Mouse (Mus musculus) hindbrain, embryonic 12.5 days (tissue): ENCODE measurements around the gene Hebp2. TPM values are rescaled to one million over a fixed set of nuclear protein-coding genes. Genes with fewer than 3 reads are reported as not detected.

Source experiments
- ATAC-seq: fragments of 200-750 bp; cut with Nextera tagmentation; 2 replicates; pipeline ENCODE4 v1.8.0; 2017; ENCODE audit warnings: moderate TSS enrichment; ENCODE audit not compliant: low FRiP score
- H3K27ac ChIP-seq: fragments of 300-500 bp; sonication (generic); 2 replicates; pipeline ENCODE4 v1.5.1; 2016; ENCODE audit warnings: mild to moderate bottlenecking
- H3K27me3 ChIP-seq: fragments of 300-500 bp; sonication (generic); 2 replicates; pipeline ENCODE4 v1.6.1; 2016; ENCODE audit warnings: mild to moderate bottlenecking
- H3K36me3 ChIP-seq: fragments of 300-500 bp; sonication (generic); 2 replicates; pipeline ENCODE4 v1.6.1; 2016; ENCODE audit warnings: mild to moderate bottlenecking
- H3K4me1 ChIP-seq: fragments of 300-500 bp; sonication (generic); 2 replicates; pipeline ENCODE4 v1.6.1; 2016
- H3K4me2 ChIP-seq: fragments of 300-500 bp; sonication (generic); replicated peaks from 2 replicates; pipeline ENCODE4 v1.6.1; 2016; ENCODE audit warnings: mild to moderate bottlenecking
- H3K4me3 ChIP-seq: fragments of 300-500 bp; sonication (generic); 2 replicates; pipeline ENCODE4 v1.5.1; 2016; ENCODE audit warnings: mild to moderate bottlenecking
- H3K9ac ChIP-seq: fragments of 300-500 bp; sonication (generic); 2 replicates; pipeline ENCODE4 v1.6.1; 2016; ENCODE audit warnings: mild to moderate bottlenecking, moderate library complexity
- H3K9me3 ChIP-seq: fragments of 300-500 bp; sonication (generic); replicated peaks from 2 replicates; pipeline ENCODE4 v1.6.1; 2016; ENCODE audit warnings: mild to moderate bottlenecking
- WGBS: fragments of 180-500 bp; shearing (Covaris S2); methylation state at CpG from one replicate; pipeline ENCODE4 v1.1.7; 2016; 5-methylcytosine and 5-hydroxymethylcytosine counted together
- polyA plus RNA-seq: library from polyadenylated mRNA; unstranded; fragments of >200 nt; fragmentation: Nextera tagmentation; extraction: Ambion mirVana; gene quantifications from 2 replicates; pipeline ENCODE4 v1.2.1, GENCODE M21; 2016

Hebp2 gene
- polyA plus RNA-seq, 1 experiment from 2014 or later, result 15.4 TPM

DNA sequence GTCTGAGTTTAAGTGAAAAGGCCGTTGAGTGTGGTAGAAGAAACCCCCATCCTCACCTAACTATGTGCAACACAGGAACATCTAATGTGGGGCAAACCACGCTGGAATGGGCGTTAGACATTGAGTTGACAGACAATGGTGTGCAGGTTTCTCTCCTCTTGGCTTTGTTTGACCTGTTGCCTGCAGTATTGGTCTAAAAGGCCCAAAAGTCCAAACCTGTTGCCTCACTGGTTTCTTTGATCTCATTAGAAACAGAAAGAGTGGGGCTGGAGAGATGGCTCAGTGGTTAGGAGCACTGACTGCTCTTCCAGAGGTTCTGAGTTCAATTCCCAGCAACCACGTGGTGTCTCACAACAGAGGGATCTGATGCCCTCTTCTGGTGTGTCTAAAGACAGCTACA, 16.7 kb downstream of the Hebp2 start:
- 86% methylated on average over 4 of the region's 4 CpGs for WGBS
- ATAC-seq, result no peak

DNA sequence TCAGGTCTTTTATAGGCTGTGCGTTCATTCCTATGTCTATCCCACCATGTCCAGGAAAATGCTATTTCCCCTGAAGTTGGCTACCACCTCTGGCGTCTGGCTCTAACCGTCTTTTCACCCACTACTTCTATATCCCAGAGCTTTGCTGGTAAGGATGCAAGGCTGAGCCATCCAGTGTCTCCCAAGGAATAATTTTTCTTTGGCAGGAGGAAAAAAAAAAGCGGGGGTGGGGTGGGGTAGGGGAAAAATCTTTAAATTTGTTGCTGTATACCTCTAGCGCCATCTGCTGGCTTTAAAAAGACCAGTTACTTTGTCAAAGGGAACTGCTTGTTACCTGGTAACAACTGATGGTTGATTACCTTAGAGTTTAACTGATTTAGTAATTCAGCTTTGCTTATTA, 17.4 kb downstream of the Hebp2 start:
- no peak overlapping the region for H3K4me2 ChIP-seq
- H3K27ac ChIP-seq, result no peak overlapping the region
- peaks cover 22% of the 10 kb centered on the region for H3K4me1 ChIP-seq
- no peak for ATAC-seq
- no peaks in the 10 kb centered on the region for H3K27me3 ChIP-seq
- 56% methylated on average over 5 of the region's 5 CpGs for WGBS
- H3K36me3 ChIP-seq, result peaks cover 38% of the 10 kb centered on the region
- H3K9ac ChIP-seq, result no peak overlapping the region
- H3K9me3 ChIP-seq, result no peaks in the 10 kb centered on the region
- H3K4me3 ChIP-seq, result no peak overlapping the region

More for the DNA sequence above, 16.7 kb downstream of the Hebp2 start:
- H3K4me2 ChIP-seq, result no peak overlapping the region
- no peak overlapping the region for H3K4me3 ChIP-seq
- H3K27me3 ChIP-seq, result no peaks in the 10 kb centered on the region
- H3K36me3 ChIP-seq, result peaks cover 32% of the 10 kb centered on the region
- H3K27ac ChIP-seq, result no peak overlapping the region
- no peak overlapping the region for H3K9ac ChIP-seq
- no peaks in the 10 kb centered on the region for H3K9me3 ChIP-seq
- peaks cover 22% of the 10 kb centered on the region for H3K4me1 ChIP-seq

DNA sequence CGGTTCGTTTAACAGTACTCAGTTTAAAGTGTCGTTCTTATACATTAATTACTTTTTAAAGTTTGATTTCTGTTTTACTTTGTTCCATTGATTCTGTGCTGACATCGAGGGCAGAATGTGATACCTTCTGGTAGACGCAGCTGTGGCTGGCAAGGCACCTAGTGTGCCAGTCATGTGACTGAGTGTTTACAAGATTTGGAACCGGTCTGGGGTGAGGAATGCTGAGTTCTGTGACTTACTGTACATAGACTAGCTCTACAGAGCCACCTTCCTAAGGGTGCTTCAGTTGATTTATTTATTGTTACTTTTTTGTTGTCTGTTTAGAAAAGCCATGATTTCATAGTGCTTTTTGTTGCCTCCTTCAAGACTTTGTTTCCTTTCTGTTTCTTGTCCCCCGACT, 18.1 kb downstream of the Hebp2 start:
- no peak overlapping the region for H3K27ac ChIP-seq
- peaks cover 22% of the 10 kb centered on the region for H3K4me1 ChIP-seq
- H3K4me3 ChIP-seq, result no peak overlapping the region
- no peaks in the 10 kb centered on the region for H3K9me3 ChIP-seq
- no peak overlapping the region for H3K9ac ChIP-seq
- ATAC-seq, result no peak
- no peak overlapping the region for H3K4me2 ChIP-seq
- 76% methylated on average over 7 of the region's 7 CpGs for WGBS
- H3K27me3 ChIP-seq, result no peaks in the 10 kb centered on the region
- H3K36me3 ChIP-seq, result peaks cover 38% of the 10 kb centered on the region

DNA sequence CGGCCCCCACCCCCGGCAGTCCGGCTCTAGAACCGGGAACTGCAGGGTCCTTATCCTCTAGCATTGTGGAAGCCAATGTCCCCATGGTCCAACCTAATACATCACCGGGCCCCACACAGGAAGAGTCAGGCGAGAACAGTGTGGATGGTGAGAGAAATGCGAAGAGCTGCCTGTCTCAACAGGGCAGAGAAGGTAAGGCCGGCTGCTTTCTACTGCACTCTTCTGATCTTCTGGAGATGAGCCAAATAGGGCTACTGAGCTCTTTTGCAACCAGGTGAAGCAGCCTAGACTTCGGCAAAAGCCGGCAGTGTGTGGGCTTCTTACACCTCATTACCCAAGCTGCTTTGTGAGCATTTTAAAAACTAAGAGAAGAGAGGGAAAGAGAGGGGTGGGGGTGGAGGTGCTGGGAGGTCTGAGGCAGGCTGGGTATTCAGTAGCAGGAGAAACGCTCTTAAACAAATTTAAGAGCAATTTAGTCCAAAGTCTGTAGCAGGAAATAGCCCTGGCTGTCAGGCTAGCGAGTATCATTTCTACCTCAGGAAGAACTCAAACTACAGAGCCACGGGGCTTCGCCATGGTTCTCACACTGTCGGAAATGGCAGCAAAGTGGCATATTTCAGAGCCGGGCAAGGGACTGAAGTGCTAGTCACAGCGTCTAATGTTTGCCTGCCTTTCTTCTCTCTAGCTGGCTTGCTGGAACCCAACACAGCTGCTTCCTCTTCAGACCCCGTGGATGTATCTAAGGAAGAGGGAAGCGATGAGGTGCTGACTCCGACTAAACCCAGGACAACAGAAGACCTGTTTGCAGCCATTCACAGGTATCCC, 18.8 kb downstream of the Hebp2 start:
- H3K4me3 ChIP-seq, result no peak overlapping the region
- peak overlapping the region; percentile 52 for H3K27ac ChIP-seq
- peaks cover 22% of the 10 kb centered on the region for H3K4me1 ChIP-seq
- no peak overlapping the region for H3K4me2 ChIP-seq
- 74% methylated on average over 20 of the region's 20 CpGs for WGBS
- no peaks in the 10 kb centered on the region for H3K27me3 ChIP-seq
- no peak for ATAC-seq
- no peak overlapping the region for H3K9ac ChIP-seq
- H3K36me3 ChIP-seq, result peaks cover 38% of the 10 kb centered on the region
- H3K9me3 ChIP-seq, result no peaks in the 10 kb centered on the region

DNA sequence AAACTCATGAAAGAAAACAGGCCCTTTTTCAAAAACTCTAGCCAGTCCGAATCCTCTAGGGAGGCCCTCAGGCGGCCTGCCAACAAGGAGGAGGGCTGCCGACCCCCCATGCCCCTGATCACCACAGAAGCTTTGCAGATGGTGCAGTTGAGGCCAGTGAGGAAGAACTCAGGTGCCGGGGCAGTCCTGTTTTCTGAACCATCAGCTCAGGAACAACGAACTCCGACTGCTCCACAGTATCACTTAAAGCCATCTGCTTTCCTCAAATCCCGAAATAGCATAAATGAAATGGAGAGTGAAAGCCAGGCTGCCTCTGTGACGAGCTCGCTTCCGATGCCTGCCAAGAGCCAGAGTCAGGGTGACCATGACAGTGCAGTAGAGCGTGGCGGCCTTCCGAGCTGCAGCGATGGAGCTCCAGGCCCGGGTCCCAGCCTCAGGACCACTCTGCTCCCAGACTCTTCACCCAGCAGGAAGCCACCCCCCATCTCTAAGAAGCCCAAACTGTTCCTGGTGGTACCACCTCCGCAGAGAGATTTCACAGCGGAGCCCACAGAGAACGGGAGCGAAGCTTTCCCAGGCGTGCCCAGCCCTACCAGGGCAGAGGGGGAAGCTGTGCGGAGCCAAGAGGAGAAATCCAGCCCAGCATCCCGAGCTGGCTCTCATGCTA, 19.6 kb downstream of the Hebp2 start:
- peaks cover 22% of the 10 kb centered on the region for H3K4me1 ChIP-seq
- peak; percentile 36; the same call in 1 of the 2 replicates for ATAC-seq
- no peak overlapping the region for H3K4me3 ChIP-seq
- H3K4me2 ChIP-seq, result no peak overlapping the region
- H3K27ac ChIP-seq, result peak overlapping the region; percentile 52; the same call in 1 of the 2 replicates
- no peaks in the 10 kb centered on the region for H3K27me3 ChIP-seq
- H3K9ac ChIP-seq, result no peak overlapping the region
- H3K9me3 ChIP-seq, result no peaks in the 10 kb centered on the region
- H3K36me3 ChIP-seq, result peaks cover 31% of the 10 kb centered on the region
- WGBS, result 70% methylated on average over 22 of the region's 22 CpGs

DNA sequence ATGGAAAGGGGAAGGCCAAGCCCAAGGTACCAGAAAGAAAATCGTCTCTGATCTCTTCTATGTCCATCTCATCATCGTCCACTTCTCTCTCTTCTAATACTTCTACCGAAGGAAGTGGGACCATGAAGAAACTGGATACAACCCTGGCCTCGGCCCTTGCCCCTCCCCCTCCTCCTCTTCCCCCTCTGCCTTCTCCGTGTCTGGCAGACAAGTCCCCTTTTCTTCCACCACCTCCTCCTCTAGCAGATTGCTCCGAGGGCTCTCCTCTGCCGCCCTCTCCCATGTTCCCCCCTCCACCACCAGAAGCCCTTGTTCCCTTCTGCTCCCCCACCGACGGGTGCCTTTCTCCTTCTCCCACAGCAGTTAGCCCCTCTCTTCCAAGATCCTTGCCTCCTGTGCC, 20.1 kb downstream of the Hebp2 start:
- peak overlapping the region; percentile 6; the same call in 1 of the 2 replicates for H3K27ac ChIP-seq
- peaks cover 29% of the 10 kb centered on the region for H3K36me3 ChIP-seq
- peaks cover 22% of the 10 kb centered on the region for H3K4me1 ChIP-seq
- no peak overlapping the region for H3K4me3 ChIP-seq
- no peak overlapping the region for H3K4me2 ChIP-seq
- no peaks in the 10 kb centered on the region for H3K27me3 ChIP-seq
- ATAC-seq, result peak; percentile 17; the same call in 1 of the 2 replicates
- WGBS, result 48% methylated on average over 9 of the region's 9 CpGs
- H3K9ac ChIP-seq, result no peak overlapping the region
- H3K9me3 ChIP-seq, result no peaks in the 10 kb centered on the region

DNA sequence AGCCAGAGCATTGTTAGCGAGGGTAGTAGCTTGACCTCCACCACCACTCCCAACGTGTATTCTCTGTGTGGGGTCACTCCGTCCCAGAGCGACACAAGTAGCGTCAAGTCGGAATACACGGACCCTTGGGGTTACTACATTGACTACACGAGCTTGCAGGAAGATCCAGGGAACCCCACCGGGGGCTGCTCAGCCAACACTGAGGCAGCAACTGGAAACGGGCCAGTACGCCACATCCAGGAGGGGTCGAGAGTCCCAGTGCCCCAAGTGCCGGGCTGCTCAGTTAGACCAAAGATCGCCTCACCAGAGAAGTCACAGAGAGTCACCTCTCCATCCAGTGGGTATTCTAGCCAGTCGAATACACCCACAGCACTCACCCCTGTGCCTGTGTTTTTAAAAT, 20.6 kb downstream of the Hebp2 start:
- 0 out of 2 replicates have a peak, but pooled peaks have one; percentile 15 for ATAC-seq
- Histone ChIP-seq H3K4me3 (no peak overlapping the region), H3K9me3 (no peaks in the 10 kb centered on the region), H3K27ac (no peak overlapping the region), H3K4me1 (peaks cover 22% of the 10 kb centered on the region), H3K4me2 (no peak overlapping the region), H3K27me3 (no peaks in the 10 kb centered on the region), H3K9ac (no peak overlapping the region), H3K36me3 (peaks cover 29% of the 10 kb centered on the region)
- WGBS, result 72% methylated on average over 15 of the region's 15 CpGs

DNA sequence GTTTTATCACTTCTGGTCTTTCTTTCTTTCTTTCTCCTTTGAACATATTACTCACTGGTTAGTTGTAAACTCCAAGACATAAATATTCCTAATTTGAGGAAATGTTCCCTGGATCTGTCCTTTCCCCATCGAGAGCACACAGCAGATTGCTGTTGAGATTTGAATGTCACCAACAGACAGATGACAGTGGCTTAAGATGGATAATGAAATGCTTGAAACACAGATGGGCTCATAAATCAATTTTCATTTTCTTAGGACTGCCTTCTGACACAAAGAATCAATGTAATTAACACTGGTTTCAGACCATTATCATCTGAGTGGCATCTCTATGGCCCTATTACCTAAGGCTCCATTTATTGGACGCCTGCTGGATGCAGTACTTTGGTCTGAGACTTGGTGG, 23.3 kb downstream of the Hebp2 start:
- Histone ChIP-seq H3K4me1 (peaks cover 26% of the 10 kb centered on the region), H3K4me2 (no peak overlapping the region), H3K9me3 (no peaks in the 10 kb centered on the region), H3K27me3 (no peaks in the 10 kb centered on the region), H3K36me3 (peaks cover 31% of the 10 kb centered on the region), H3K27ac (no peak overlapping the region), H3K9ac (no peak overlapping the region), H3K4me3 (no peak overlapping the region)
- no peak for ATAC-seq
- WGBS, result 56% methylated on average over 2 of the region's 2 CpGs

DNA sequence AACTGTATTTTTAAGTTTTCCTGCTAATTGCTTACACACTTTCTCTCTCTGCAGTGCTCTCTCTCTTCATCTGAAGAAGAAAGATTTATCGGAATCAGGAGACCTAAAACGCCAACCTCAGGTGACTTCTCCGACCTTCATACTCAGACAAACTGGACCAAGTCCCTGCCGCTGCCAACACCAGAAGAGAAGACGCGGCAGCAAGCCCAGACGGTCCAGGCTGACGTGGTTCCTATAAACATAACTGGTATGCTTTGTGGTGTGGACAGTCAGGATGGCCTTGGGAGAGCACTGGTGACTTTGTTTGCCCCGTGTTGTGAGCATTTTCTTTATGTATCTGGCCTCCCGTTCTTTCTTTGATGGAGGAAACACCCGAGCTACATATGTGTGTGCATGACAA, 34.4 kb downstream of the Hebp2 start:
- Histone ChIP-seq H3K27ac (no peak overlapping the region), H3K27me3 (no peaks in the 10 kb centered on the region), H3K9ac (no peak overlapping the region), H3K36me3 (peaks cover 7% of the 10 kb centered on the region; the same call in 1 of the 2 replicates), H3K4me1 (peaks cover 13% of the 10 kb centered on the region), H3K9me3 (no peaks in the 10 kb centered on the region), H3K4me2 (no peak overlapping the region), H3K4me3 (no peak overlapping the region)
- ATAC-seq, result no peak
- 95% methylated on average over 11 of the region's 11 CpGs for WGBS

DNA sequence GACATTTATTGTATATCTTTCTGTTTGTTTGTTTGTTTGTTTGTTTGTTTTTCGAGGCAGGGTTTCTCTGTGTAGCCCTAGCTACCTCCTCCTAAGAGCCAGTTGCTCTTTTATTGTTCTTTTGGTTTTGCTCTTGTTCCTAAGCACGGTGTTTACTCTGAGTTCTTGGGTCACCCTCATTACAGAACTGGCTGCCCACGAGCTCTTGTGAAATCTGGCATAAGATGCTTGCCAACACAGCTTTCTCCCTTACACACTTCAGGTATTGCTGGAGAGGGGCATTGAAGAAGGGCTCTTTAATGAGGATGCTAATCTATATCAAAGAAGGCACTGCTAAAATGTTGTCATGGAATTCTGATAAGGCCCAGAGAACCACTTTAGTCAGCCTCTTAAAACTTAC, 35.2 kb downstream of the Hebp2 start:
- WGBS, result 90% methylated on average over 3 of the region's 3 CpGs
- Histone ChIP-seq H3K4me1 (peaks cover 19% of the 10 kb centered on the region), H3K27ac (no peak overlapping the region), H3K4me2 (no peak overlapping the region), H3K9me3 (no peaks in the 10 kb centered on the region), H3K36me3 (peaks cover 7% of the 10 kb centered on the region; the same call in 1 of the 2 replicates), H3K4me3 (no peak overlapping the region), H3K27me3 (no peaks in the 10 kb centered on the region), H3K9ac (no peak overlapping the region)
- ATAC-seq, result no peak

DNA sequence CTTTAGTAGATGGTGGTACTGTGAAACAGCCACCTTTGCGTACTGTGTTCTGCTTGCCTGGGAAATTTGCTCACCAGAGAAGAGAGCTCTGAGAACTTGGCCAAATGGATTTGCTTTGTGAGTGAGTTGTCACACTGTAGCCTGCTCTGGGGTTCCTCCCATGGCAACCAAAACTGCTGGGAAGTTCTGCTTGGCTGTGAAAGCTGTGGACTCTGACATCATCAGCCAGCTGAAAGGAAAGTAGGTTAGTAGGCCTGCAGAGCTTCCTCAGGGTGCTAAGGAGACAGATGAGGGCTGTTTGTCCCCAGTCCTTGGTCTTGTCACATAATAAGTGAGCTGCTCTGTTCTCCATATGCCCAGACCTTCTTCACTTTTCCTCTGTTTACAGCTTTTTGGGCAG, 37.3 kb downstream of the Hebp2 start:
- Histone ChIP-seq H3K4me2 (no peak overlapping the region), H3K4me3 (no peak overlapping the region), H3K4me1 (peaks cover 24% of the 10 kb centered on the region), H3K36me3 (peaks cover 7% of the 10 kb centered on the region; the same call in 1 of the 2 replicates), H3K9me3 (no peaks in the 10 kb centered on the region), H3K9ac (no peak overlapping the region), H3K27ac (no peak overlapping the region; the same call in 1 of the 2 replicates), H3K27me3 (no peaks in the 10 kb centered on the region)
- WGBS, result 74% methylated on average over 1 of the region's 1 CpGs
- no peak for ATAC-seq

DNA sequence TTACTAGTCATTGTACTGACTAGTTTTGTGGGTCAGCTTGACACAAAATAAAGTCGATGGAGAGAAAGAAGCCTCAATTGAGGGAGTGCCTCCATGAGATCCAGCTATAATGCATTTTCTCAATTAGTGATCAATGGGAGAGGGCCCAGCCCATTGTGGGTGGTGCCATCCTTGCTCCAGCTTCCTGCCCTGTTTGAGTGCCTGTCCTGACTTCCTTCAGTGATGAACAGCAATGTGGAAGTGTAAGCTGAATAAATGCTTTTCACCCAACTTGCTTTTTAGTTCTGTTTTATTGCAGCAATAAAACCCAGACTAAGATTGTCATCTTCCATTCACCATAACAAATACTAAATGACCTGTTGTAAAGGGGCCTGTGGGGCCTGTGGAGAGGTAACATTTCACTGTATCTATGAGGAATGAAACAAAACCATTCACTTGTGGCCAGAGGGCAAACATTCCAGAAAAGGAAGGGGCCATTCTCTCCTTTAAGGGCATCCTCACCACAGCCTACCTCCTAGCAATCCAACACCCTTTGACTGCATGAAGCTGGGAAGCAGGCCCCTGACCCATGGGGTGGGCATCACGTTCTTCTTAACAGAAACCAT, 37.9 kb downstream of the Hebp2 start:
- Histone ChIP-seq H3K27ac (no peak overlapping the region), H3K4me1 (peaks cover 24% of the 10 kb centered on the region), H3K4me3 (no peak overlapping the region), H3K9me3 (no peaks in the 10 kb centered on the region), H3K36me3 (peaks cover 11% of the 10 kb centered on the region), H3K9ac (no peak overlapping the region), H3K4me2 (no peak overlapping the region), H3K27me3 (no peaks in the 10 kb centered on the region)
- ATAC-seq, result no peak
- 60% methylated on average over 2 of the region's 2 CpGs for WGBS
